Mouse (Mus musculus) left cerebral cortex, postnatal 14 days (tissue): ENCODE results near the gene Ccnd2. TPM values are rescaled to one million over a fixed set of nuclear protein-coding genes. Genes with fewer than 3 reads are reported as not detected.

Source experiments
- DNase-seq, 2 experiments: peaks; one replicate each; pipeline ENCODE4 v3.0.0; 2021 to 2022; ENCODE audit warnings: low spot score in 2 of 2, mixed read lengths in 1 of 2
- intact Hi-C: fragments of 180-260 bp; cut with DNase I; formaldehyde crosslinking; loops from one replicate; pipeline ENCODE4 v1.15.1; 2025
- total RNA-seq, 2 experiments: library from RNA; stranded (reverse); gene quantifications; 2 replicates each; pipeline ENCODE4 v1.2.3; 2021

The Ccnd2 gene
- total RNA-seq, 2 experiments from 2014 or later: 102 to 106 TPM

GRCm38 (mm10) chr6:127122996-127123395, 29.0 kb downstream of the Ccnd2 start:
- intact Hi-C loops: no loop called here
- DNase-seq: no peak

DNA sequence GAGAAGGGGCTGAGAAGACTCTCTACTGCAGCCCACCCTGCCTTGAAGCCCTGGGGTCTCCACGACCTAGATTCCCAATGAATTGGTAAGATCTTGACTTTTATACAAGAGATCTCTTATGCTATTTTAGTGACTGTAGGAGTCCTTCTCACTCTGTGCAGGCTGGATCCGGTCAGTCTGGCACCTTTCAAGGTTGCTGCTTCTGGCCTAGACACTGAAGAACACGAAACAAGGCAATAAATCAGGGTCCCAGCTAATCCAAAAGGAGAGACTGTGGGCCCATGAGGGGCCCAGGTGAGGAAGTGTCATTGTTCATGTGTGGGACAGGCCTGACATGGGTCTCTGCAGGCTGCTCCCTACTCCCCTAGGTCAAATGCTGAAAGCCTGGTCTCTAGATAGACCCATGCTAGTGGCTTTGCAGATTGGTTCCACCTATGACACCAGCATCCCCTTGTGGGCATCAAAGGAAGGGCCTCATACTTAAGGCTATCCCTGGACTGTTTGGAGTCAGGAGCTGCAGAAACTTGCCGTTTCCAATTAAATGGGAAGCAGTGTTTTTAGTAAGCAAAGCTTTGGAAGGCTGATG, 29.7 kb downstream of the Ccnd2 start:
- DNase-seq: no peak
- intact Hi-C loops: no loop called here

DNA sequence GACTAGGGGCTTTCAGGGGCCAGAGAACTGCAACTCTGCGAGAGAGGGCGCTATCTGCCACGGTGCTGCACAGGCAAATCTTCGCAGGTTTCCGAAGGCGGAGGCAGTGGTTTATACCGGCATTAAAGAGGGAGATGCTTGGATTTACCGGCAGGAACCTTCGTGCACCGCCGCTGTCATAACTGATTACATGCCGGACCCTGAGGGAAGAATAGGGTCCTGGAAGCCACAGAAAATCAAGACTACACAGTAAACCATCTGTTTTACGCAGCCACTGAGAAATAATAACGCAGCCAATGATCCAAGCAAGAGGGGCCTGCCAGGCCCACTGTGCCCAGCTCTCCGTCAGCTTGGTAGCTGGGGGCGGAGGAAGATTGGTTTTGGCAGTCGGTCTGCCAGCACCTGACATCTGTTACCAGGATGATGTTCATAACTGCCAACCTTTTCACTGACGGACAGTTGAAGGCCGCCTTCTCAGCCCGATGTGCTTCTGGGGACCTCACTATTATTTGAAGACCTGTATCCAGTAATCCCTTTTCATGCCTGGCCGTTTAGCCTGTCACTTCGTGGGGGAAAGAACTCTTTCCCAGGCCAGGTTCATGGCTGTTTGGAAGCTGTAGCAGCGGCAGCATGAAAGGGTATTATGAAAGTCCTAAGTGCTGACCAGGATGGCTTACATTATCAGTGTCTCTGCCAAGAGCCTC, 37.1 kb downstream of the Ccnd2 start:
- intact Hi-C loops: no loop called here
- no peak for DNase-seq

DNA sequence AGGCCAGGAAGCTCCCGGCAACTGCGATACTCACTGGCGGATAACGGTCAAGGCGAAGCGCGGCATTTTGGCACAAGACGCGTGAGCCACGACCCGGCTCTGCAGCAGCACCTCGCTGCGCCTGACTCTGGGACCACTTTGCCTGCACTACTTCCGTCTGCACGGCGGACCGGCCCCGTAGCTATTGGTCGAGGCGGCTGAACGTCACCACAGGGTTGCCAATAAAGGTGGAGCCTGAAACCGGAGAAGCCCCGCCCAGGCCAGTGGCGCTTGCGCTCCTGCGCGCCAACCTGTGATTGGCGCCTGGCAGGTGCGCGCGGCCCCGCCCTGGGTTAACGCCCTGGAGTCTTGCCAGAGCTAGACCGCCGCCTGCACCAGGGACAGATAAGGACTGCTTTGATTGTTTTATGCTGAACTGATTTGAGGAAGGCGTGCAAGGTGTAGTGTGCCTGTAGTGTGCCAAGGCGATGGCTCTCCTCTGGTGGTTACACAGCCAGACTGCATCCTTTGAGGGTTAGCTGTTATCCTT, 42.5 kb downstream of the Ccnd2 start, which contains the start of gene Tigar:
Gene Tigar (minus strand): TSS at position 156 of the 529 bp plus-strand sequence.
- peak; percentile 94 to 95 for DNase-seq
- intact Hi-C loops: no loop called here

DNA sequence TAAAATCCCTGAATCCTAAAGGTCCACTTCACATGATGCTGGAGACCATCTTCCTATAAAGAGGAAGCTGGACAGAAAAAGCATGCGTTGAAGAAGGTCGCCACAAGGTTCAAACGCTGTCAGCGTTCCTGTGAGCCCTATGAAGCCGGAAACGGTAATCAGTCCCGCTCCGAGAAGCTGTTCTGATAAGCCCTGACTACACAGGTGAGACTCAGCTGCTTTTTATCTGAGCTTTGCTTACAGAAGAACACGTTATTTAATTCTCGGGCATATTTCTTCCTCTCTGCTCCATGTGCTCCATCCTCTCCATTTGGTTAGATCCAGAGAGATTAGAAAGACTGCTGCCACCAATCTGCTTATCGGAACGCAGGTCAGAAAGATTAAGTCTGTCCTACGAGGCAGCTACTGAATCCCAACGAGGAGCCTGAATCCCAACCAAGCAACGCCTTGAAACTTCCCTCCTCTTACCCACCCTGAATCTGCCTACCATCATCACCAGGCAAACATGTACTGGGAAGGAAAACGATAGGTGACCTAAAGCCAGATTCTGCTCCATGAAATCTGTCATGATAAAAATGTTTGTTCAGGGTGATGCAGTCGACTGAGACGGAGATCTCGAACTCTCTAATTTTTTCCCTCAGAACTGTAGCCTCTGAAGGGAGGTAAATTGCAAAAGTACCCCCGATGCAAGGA, 43.5 kb downstream of the Ccnd2 start:
- DNase-seq: no peak
- intact Hi-C loops: no loop called here

GRCm38 (mm10) chr6:127107413-127107812, 44.6 kb downstream of the Ccnd2 start:
- intact Hi-C loops: no loop called here

DNA sequence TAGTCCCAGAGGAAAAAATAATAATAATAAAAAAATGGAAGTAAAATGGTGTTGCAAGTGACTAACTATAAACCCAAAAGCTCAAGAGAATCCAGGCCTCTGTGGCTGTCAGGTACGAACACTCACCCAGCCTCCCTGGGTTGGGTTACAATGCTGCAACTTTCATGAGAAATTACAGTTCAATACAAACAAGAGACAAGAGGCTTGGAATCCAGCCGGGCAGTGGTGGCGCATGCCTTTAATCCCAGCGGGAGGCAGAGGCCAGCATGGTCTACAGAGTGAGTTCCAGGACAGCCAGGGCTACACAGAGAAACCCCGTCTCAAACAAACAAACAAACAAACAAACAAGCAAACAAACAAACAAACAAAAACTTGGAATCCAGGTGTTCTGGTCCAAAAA, 45.3 kb downstream of the Ccnd2 start:
- intact Hi-C loops: no loop called here
- DNase-seq: no peak

More at GRCm38 (mm10) chr6:127107413-127107812, 44.6 kb downstream of the Ccnd2 start:
- DNase-seq: no peak

GRCm38 (mm10) chr6:127106189-127106588, 45.8 kb downstream of the Ccnd2 start:
- intact Hi-C loops: no loop called here
- no peak for DNase-seq

DNA sequence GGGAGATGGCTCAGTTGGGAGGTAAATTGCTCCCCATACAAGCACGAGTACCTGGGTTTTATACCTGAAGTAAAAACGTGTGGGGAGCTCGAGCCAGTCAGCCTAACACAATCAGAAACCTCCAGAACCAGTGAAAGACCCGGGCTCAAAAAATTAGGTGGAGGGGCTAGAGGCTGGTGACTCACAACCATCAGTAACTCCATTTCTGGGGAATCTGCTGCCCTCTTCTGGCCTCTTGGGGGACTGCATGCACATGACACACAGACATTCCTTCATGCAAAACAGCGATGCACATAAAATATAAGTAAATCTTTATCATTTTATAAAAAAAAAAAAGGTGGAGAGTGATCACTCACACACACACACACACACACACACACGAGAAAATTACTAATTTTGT, 46.9 kb downstream of the Ccnd2 start:
- intact Hi-C loops: no loop called here
- peak; percentile 62 to 78 for DNase-seq

- no peak for DNase-seq
- intact Hi-C loops: no loop called here
Measured at GRCm38 (mm10) chr6:127104396-127105029, 47.5 kb downstream of the Ccnd2 start.

GRCm38 (mm10) chr6:127103506-127104275, 48.3 kb downstream of the Ccnd2 start:
- intact Hi-C loops: no loop called here
- DNase-seq: no peak

GRCm38 (mm10) chr6:127094565-127094964, 57.4 kb downstream of the Ccnd2 start:
- intact Hi-C loops: no loop called here
- DNase-seq: peak; percentile 32 to 33

DNA sequence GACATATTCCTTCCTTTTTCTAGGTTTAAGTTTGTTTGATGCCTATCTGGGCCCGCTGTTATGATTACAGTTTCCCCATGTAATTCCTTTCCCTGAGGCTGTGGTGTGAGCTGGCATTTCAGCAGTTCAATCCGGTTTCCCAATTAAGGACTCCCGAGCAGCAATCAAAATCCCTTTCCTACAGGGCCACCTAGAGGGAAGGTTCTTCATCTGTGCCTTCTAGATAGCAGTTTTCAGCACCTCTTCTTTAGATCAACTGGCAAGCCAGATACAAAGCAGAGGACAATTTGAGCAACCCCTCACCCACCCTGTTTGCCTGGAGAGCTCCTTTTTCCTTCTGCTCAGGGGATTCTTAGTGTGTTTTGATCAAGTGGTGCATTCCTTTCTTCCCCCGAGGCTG, 65.3 kb downstream of the Ccnd2 start:
- intact Hi-C loops: loop anchor here (5.0 kb wide), 1 partner anchor 129 kb away; no protein-coding TSS in a partner anchor
- peak; percentile 80 to 83 for DNase-seq

DNA sequence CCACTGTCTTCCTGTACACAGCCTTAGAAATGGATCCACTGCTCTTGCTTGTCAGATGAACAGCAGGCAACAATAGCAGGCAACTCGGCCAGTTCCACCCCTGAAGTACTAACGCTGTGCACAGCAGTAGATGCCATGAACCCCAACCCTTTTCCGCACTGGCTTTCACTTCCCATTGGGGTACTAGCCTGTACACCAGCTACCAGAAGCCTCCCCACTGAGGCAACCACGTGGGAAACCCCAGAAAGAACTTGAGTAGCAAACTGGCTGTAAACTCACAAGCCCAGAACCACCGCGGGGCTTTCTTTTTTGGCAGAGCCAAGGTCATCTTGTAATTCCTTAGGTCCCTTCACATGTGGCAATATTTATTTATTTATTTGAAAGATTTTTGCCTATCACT, 70.2 kb downstream of the Ccnd2 start:
- intact Hi-C loops: no loop called here
- no peak for DNase-seq

DNA sequence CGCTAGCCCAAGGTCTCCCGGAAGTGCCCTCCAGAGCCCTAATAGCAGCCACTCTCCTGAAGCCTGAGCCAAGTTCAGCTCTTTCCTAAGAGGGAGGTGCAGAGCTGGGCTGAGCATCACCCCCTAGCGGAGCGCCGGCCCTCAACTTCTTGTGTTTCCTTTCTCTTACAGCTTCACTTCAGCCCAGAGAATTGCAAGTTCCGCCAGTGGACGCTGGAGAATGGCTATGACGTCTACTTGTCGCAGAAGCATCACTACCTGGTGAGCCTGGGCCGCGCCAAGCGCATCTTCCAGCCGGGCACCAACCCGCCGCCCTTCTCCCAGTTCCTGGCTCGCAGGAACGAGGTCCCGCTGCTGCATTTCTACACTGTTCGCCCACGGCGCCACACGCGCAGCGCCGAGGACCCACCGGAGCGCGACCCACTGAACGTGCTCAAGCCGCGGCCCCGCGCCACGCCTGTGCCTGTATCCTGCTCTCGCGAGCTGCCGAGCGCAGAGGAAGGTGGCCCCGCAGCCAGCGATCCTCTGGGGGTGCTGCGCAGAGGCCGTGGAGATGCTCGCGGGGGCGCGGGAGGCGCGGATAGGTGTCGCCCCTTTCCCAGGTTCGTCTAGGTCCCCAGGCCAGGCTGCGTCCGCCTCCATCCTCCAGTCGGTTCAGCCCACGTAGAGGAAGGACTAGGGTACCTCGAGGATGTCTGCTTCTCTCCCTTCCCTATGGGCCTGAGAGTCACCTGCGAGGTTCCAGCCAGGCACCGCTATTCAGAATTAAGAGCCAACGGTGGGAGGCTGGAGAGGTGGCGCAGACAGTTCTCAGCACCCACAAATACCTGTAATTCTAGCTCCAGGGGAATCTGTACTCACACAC, 71.9 kb downstream of the Ccnd2 start:
- peak; percentile 81 to 83 for DNase-seq
- intact Hi-C loops: no loop called here
